Mouse (Mus musculus): ENCODE measurements around the gene Dleu7. TPM values are rescaled to one million over a fixed set of nuclear protein-coding genes. Genes with fewer than 3 reads are reported as not detected.

Dleu7 gene
- 58.5 TPM for polyA plus RNA-seq (2014; fragmentation: Illumina TruSeq; extraction: RNeasy Lipid Tissue Mini Kit (QIAGEN cat#74804); ENCODE audit: low read depth, low replicate concordance)

GRCm38 (mm10) chr14:62292488-62293339 lies at the start of gene Dleu7, which contains the start of gene Rnaseh2b:
Gene Dleu7, minus strand, starts transcription at chr14:62293047.
Gene Rnaseh2b, plus strand, starts transcription at chr14:62292589.

Other genes starting within 250 kb of the Dleu7 start
- 50.8 TPM for gene Rnaseh2b, start 458 bp downstream of the Dleu7 start, polyA plus RNA-seq (2014; fragmentation: Illumina TruSeq; extraction: RNeasy Lipid Tissue Mini Kit (QIAGEN cat#74804); ENCODE audit: low read depth, low replicate concordance)
- not detected for gene Gucy1b2, start 163.2 kb upstream of the Dleu7 start, polyA plus RNA-seq (2014; fragmentation: Illumina TruSeq; extraction: RNeasy Lipid Tissue Mini Kit (QIAGEN cat#74804); ENCODE audit: low read depth, low replicate concordance)

Measured in kidney, adult 10 weeks (tissue).